Mouse (Mus musculus) T-helper 17 cell (primary cell): ENCODE data around the gene Ces1a.

Experiments
- in situ Hi-C, 2 experiments: fragments of 300-600 bp; cut with MboI, MseI; formaldehyde crosslinking; loops; 1 replicate in 1 of 2; 2 replicates in 1 of 2; pipeline ENCODE4 v1.15.1; 2025; ENCODE audit warnings: high pct_unique_total_duplicates in 2 of 2

Gene Ces1a

GRCm38 (mm10) chr8:93048092-93048491, at the start of gene Ces1a:
TSS of gene Ces1a (minus strand) at chr8:93048192.
- in situ Hi-C loops, result no loop called here

GRCm38 (mm10) chr8:93095376-93095775, 47.4 kb upstream of the Ces1a start:
- in situ Hi-C loops, result loop anchor here in 1 of 2 experiments (5.0 kb wide), 1 partner anchor 73 kb away; no protein-coding TSS in a partner anchor

- in situ Hi-C loops, result no loop called here
Measured at GRCm38 (mm10) chr8:93091324-93091723, 43.3 kb upstream of the Ces1a start.

- in situ Hi-C loops, result no loop called here
Measured at GRCm38 (mm10) chr8:93088686-93089122, 40.7 kb upstream of the Ces1a start.

- in situ Hi-C loops, result no loop called here
Measured at GRCm38 (mm10) chr8:93088193-93088592, 40.2 kb upstream of the Ces1a start.

GRCm38 (mm10) chr8:93079887-93080286, 31.9 kb upstream of the Ces1a start, which contains the start of gene Ces1b:
TSS of gene Ces1b (minus strand) at chr8:93080017.
- in situ Hi-C loops, result no loop called here

- in situ Hi-C loops, result no loop called here
Measured at GRCm38 (mm10) chr8:93075251-93075650, 27.3 kb upstream of the Ces1a start.

GRCm38 (mm10) chr8:93063416-93064117, 15.6 kb upstream of the Ces1a start:
- in situ Hi-C loops, result no loop called here

- in situ Hi-C loops, result no loop called here
Measured at GRCm38 (mm10) chr8:93059185-93059584, 11.2 kb upstream of the Ces1a start.

- in situ Hi-C loops, result no loop called here
Measured at GRCm38 (mm10) chr8:93055238-93055637, 7.2 kb upstream of the Ces1a start.

- in situ Hi-C loops, result no loop called here
Measured at GRCm38 (mm10) chr8:93048510-93049416, 771 bp upstream of the Ces1a start.

- in situ Hi-C loops, result no loop called here
Measured at GRCm38 (mm10) chr8:93043083-93043482, 4.9 kb downstream of the Ces1a start.

- in situ Hi-C loops, result no loop called here
Measured at GRCm38 (mm10) chr8:93040776-93041567, 7.0 kb downstream of the Ces1a start.

GRCm38 (mm10) chr8:93040256-93040655, 7.7 kb downstream of the Ces1a start:
- in situ Hi-C loops, result no loop called here

- in situ Hi-C loops, result no loop called here
Measured at GRCm38 (mm10) chr8:93038831-93039230, 9.2 kb downstream of the Ces1a start.

GRCm38 (mm10) chr8:93030664-93031063, 17.3 kb downstream of the Ces1a start:
- in situ Hi-C loops, result no loop called here

GRCm38 (mm10) chr8:93021738-93022137, 26.3 kb downstream of the Ces1a start:
- in situ Hi-C loops, result loop anchor here in 1 of 2 experiments (5.0 to 25.0 kb wide), 2 partner anchors 76 to 1191 kb away; partner anchors contain the start of gene Nup93

GRCm38 (mm10) chr8:93014300-93014699, 33.7 kb downstream of the Ces1a start:
- in situ Hi-C loops, result loop anchor here in 1 of 2 experiments (10.0 to 25.0 kb wide), 2 partner anchors 421 to 1198 kb away; partner anchors contain the start of gene Nup93

GRCm38 (mm10) chr8:93012226-93012625, 35.8 kb downstream of the Ces1a start:
- in situ Hi-C loops, result loop anchor here in 1 of 2 experiments (10.0 to 25.0 kb wide), 2 partner anchors 423 to 1200 kb away; partner anchors contain the start of gene Nup93

GRCm38 (mm10) chr8:93011439-93011838, 36.6 kb downstream of the Ces1a start:
- in situ Hi-C loops, result loop anchor here in 1 of 2 experiments (10.0 to 25.0 kb wide), 2 partner anchors 423 to 1201 kb away; partner anchors contain the start of gene Nup93

GRCm38 (mm10) chr8:93010286-93010685, 37.7 kb downstream of the Ces1a start:
- in situ Hi-C loops, result loop anchor here in 1 of 2 experiments (10.0 to 25.0 kb wide), 2 partner anchors 425 to 1202 kb away; partner anchors contain the start of gene Nup93
